Mouse (Mus musculus) left cerebral cortex, adult 11 months (tissue): ENCODE measurements around the gene Lyrm1.

Experiments used
- DNase-seq: peaks from one replicate; pipeline ENCODE4 v3.0.0; 2022; ENCODE audit warnings: low spot score

Lyrm1 gene

GRCm38 (mm10) chr7:119895639-119896512 lies at the start of gene Lyrm1, which contains the start of gene Dcun1d3:
Gene Lyrm1 (plus strand): TSS chr7:119895861.
Gene Dcun1d3 (minus strand): TSS chr7:119896298.
- peak; percentile 96 for DNase-seq

DNA sequence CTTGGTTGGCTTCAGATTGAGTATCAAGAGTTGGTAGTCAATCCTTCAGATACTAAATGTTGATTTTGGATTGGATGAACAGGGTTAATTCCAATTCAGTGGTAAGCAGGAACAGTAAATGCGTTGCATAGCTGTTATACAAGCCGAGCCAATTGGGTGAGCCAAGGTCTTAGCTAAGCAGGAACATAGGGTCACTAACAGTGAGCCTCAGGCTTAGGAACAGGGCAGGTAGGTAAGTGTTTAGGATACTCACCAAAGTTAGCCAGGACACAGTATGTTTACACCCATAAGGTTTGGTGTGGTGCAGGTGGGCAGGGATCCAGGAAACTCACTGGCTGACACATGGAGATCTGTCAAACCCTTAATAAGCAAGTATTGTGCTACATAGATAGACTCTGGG lies 48.3 kb upstream of the Lyrm1 start:
- DNase-seq, result no peak

GRCm38 (mm10) chr7:119849096-119849495 lies 46.6 kb upstream of the Lyrm1 start:
- peak; percentile 56 for DNase-seq

DNA sequence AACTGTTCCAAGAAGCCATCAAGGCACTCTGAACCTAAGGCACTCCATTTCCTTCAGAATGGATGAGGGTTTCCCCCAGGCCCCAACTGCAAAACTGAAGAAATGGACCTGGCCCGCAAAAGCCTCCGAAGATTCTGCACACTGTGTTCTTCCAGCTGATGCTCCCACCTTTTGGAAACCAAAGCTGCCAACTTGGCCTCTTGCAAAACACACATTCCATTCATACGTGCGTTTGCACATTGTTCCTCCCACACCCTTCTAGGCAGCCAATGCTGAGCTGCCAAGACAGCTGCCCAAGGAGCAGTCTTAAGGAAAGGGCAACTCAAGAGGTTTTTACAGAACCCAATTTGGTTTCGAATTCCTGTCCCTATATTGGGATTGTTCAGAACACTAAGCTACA lies 44.9 kb upstream of the Lyrm1 start:
- no peak for DNase-seq

DNA sequence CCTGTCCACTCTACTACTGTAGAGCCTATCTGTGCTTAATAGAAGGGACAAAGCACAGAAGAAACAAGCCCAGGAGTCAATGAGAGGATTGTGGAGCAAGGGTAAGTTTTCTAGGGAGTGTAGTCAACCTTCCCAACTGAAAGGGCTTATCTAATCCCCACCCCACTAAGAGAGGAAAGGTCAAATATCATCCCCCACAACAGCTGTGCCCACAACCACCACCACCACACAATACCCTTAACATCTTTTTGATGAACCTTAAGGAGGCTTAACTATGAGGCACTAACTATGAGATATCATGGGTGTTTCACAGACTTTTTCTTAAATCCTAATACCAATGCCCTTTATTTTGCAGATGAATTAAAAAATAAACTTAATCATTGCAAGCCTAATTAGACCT lies 43.2 kb upstream of the Lyrm1 start:
- no peak for DNase-seq

DNA sequence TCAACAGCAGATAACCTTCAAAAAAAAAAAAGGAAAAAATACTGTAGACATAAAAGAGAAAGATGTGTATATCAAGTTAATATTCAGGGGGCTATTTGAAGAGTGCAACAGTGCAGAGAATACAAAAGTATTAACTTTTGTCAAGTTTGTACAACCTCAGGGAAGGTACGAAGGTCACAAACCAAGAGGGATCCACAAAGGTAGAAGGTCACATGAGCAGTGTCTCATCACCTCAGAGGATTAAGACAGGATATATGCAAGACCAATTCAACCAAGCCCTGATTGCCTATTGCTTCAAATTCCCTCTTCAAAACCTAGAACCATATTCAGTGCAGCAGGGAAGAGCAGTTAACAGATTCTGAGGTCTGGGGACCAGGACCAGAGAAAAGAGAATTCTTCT lies 42.5 kb upstream of the Lyrm1 start:
- DNase-seq, result no peak

- no peak for DNase-seq
These were observed 41.3 kb upstream of the Lyrm1 start for GRCm38 (mm10) chr7:119854362-119854761.

DNA sequence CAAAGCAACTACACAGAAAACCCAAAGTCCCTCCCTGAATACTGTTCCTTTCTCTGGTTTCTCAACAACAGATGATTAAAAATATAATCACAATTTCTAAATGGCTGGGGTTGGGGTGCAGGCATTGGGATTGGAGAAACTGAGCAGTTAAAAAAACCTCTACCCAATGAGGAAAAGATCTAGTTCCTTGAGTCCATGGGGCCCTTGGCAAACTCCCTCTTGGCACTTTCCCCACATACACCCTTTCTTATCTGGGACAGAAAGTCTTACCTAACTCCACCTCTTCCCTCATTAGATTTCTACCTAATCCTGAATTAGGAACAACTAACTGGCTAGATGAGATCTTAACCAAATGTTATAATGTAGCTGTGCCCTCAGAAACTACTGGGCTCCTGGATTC lies 40.6 kb upstream of the Lyrm1 start:
- no peak for DNase-seq

DNA sequence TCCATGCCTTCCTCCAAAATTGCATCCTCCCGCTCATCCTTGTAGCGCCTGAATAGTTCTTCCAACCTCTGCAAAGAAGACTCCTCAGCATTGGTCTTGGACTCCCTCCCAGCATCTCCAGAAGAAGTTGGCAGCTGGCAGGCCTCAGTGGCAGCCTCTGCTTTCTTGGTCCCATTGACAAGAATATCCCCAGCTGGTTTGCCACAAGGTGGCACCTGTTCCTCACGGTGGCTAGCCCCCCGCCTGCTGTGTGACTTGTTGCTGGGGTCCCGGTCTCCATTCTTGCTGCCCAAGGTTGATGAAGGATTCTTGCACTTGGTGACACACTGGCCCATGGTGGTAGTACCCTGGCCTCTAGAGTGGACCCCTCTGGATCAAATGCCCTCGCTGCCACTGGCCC lies 36.2 kb upstream of the Lyrm1 start:
- DNase-seq, result no peak

DNA sequence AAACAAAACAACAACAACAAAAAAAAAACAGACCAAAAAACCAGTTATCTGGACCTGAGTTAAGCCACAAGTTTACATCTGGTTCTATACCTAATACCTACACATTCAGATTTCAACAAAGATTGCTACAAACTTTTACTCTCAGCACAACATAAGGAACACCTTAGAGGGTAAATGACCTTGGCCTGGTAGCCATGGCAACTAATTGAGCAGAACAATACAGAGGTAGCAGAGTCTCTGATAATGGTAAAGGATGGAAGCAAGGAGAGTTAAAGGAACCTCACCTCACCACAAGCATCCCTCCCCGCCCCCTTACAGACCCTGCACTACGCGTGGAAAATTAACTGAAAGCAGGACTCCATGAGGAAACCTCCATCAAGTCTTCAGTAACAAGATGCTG lies 35.5 kb upstream of the Lyrm1 start:
- DNase-seq, result no peak

GRCm38 (mm10) chr7:119860554-119860953 lies 35.1 kb upstream of the Lyrm1 start:
- no peak for DNase-seq

DNA sequence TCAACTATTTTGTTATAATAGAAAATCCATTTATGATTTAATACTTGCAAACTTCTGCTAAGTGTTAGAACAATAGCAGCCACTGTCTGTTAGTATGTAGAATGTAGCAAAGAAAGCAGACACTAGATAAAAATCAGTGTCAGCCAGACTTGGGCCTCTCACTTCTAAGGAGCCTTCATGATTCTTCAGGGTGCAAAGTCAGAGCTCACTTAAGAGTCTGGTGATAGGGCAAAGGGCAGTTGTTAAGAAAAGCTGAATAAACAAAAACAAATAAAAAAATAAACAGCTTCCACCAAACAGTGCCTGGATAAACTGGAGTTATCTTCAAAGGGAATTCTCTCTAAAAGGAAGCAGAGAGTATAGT lies 34.7 kb upstream of the Lyrm1 start:
- DNase-seq, result no peak

DNA sequence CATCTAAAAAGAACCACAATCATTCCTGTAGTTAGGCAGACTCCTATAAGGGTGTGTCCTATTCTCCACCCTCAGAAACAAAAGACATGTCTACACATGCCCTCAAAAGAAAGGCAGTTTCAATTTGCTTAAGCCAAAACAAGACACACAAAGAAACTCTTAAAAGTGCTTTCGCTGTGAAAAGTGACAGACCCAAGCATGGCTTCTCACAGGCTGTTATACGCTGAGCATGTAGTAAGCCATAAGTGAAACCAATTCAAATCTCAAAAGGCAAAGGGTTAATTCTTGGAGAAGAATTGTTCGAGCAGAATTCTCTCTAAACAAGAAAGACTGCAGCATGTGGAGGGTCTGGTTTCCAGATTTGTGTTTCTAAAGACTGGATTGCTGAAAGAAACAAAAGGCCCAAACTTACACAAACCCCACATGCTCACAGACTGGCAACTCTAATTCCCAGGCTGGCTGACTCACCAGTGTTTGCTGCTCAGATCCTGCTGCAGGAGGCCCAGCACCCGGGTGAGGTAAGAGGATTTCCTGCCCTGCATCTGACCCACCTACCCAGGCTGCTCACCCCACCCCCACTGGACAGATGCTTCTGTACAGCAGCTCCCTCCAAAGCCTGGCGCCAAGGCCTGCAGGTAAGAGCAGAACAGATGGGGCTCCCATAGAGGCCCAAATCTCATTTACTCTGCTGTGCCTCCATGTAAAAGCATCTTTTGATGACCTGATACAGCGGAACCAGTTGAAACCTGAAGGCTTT lies 34.1 kb upstream of the Lyrm1 start:
- DNase-seq, result no peak

DNA sequence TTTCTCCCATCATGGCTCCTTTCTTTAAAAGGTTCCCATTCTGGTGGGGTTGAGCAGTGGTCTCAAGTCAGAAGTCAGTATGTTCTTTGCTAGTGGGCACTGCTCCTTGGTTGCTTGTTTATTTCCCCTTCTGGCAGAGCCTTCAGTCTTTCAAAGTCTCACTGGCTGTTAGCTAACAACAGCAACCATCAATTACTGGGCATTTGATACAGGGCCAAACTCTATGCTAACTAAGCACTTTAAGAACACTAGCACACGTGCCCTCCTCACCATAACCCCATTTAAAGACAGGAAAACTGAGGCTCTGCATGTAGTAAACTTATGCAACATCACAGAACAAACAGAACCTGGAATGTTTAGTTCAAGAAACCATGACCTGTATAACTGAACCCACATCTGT lies 33.5 kb upstream of the Lyrm1 start:
- no peak for DNase-seq

- DNase-seq, result no peak
These were observed 31.2 kb upstream of the Lyrm1 start for GRCm38 (mm10) chr7:119864500-119864899.

GRCm38 (mm10) chr7:119866136-119866535 lies 29.5 kb upstream of the Lyrm1 start:
- no peak for DNase-seq

DNA sequence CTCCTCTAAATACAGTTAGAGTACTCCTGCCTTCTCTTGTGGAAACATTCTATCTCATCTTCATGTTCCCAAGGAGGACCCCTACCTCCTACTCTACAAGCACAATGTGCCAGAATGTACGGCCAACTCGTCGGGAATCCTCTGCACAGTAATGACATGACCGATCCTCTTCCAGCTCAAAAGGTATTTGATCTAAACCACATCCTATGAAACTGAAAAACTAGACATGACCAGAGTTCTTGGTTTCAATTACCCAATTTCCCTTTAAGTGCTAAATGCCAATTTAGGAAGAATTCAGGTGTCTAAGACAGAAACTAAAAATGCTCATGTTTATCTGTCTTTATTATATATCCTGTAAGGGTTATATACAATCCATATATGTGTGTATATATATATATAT lies 23.5 kb upstream of the Lyrm1 start:
- DNase-seq, result no peak

DNA sequence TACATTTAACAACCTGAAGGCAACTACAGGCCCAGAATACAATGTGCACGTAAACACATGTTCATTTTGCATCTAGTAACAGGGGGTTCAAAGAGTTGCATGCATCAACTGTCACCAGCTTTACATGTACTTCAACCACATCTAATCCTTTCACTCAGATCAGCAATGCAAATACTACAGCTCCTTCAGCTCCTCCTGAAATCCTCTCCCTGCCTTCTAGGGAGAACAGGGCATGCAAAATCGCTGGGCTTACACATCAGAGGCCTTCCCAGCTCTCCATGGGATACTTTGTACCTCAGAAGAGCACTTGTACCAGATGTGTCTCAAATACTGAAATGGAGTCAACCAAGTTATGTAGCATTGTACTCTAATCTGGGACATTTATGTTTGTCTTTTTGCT lies 22.6 kb upstream of the Lyrm1 start:
- no peak for DNase-seq

- DNase-seq, result peak; percentile 65
These were observed 19.8 kb upstream of the Lyrm1 start for GRCm38 (mm10) chr7:119875776-119876440.

- DNase-seq, result no peak
These were observed 16.5 kb upstream of the Lyrm1 start for GRCm38 (mm10) chr7:119879171-119879570.

- DNase-seq, result no peak
These were observed 15.3 kb upstream of the Lyrm1 start for GRCm38 (mm10) chr7:119880345-119880744.

DNA sequence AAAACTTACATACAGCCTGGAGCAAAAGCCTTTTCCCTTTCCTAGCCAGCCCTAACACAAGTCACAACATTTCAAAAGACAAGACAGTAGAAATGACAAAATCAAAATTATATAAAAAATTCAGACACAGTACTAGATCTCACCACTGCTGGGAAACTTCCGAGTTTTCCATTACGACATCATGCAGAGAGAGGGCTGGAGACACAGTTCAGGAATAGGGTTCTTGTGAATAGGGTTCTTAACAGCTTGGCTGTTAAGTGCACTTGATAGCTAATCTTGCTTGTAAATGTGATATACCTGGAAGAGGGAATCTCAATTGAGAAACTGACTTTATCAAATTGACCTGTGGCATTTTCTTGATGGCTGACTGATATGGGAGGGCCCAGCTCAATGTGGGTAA lies 14.4 kb upstream of the Lyrm1 start:
- no peak for DNase-seq

DNA sequence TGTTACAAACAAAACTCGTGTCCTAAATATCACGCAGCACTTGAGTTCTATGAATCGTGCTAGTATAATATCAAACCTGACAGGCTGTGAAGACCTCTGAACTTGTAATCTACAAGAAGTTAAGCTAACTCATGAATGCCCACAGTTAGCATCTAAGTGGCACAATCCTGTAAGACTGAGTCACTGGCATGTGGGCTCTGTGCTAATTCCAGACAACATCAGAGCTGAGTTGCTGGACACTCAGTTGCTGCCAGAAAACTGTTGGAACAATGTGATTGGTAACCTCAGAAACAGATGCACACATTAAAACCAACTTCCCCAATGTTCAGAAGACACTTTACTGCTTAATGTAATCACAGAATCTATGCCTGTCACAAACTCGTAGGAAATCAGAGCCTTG lies 7.8 kb upstream of the Lyrm1 start:
- no peak for DNase-seq
